Mouse (Mus musculus): ENCODE measurements at regions not wholly inside any gene's neighbourhood (a gene's known extent, or its start where the extent isn't known, plus 50 kb on each side); places are given as distances from the start of the nearest gene placed in this dataset.
A peak's percentile ranks its signal among the peaks of the same experiment; 100 is the strongest.

- DNase-seq: no peak
Observed at GRCm38 (mm10) chr8:26288163-26288562, 168.8 kb downstream of the Gm45692 start.

DNA sequence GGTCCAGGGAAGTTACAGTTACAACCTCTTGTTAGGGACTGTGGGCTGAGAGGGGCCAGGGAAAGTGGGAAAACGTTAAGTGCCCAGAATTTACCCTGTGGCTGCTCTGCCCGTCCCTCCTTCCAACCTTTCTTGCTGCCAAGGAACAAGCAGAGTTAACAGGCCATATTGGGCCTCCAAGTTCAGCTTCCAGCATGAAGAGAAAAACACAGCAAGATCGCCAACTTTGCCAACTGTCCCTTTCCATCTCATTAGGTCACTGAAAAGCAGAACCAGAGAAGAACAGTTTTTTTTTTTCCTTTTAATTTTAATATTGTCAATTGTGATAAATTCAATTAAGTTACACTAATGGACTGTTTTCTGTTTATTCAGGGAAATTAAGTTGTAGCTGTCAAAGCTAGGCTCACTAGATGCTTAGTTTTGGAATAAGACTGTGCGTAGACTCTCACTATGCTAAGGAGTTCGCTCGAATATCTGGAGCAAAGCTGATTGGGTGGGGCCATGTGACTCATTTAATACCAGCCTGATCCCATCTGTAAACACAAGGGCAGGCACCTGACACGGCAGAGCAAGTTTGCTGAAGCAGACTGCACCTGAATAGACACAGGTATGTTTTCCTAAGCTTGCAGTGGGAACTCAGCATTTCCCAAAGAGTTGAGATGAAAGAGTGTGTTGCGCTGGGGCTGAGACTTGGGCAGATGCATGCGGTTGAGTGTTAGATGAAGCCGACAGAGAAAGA is 178.9 kb downstream of the Gm45692 start:
- no peak for DNase-seq

GRCm38 (mm10) chr8:26300246-26300645 is 180.9 kb downstream of the Gm45692 start:
- DNase-seq: no peak

DNA sequence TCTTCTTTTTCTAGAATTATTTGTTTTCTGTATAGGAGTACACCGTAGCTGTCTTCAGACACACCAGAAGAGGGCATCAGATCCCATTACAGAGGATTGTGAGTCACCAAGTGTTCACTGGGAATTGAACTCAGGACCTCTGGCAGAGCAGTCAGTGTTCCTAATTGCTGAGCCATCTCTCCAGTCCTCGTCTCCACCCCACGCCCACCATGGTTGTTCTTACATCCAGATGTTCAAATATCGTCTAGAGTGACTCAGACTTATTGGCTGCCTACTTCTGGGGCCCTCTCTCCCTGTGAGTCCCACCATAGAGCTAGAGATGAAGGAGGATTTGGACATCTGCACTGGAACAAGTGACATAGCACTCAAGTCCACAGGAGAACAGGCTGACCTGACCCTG is 182.6 kb downstream of the Gm45692 start:
- no peak for DNase-seq

GRCm38 (mm10) chr8:26304566-26304965 is 185.2 kb downstream of the Gm45692 start:
- DNase-seq: no peak

DNA sequence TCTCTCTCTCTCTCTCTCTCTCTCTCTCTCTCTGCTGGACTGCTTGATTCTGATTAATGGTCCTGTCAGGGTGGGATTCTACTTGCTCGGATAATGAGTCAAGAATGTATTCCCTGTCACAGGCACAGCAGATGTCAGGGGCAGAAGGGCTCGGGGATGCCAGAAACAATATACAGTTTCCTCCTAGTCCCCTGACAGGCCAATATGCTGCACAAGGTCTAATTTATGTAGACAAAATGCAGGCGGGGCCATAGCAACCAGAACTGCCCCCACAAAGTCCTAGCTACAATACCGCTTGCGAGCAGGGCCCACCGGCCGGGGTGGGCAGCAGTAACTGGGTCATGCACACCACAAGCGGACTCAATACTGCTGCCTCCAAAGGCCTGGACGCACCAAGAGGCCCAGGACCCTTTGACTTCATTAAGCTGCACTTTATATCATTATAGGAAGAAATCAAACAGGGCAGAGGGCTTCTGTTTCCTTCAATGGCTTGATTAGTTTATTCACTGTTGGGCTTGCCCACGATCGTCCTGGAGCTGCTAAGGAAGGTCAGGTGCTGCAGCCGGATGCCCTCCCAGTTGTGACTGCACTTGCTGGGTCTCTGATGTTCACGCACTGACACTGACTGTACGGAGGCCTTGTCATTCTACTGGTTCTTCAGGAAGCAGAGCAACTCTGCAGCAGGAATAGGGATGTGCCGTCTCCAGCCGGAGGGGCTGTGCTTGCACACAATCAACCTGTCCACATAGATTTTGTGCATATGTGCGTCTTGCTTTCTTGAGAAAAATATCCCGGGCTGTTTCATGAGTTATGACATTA is 185.9 kb downstream of the Gm45692 start:
- DNase-seq: no peak

DNA sequence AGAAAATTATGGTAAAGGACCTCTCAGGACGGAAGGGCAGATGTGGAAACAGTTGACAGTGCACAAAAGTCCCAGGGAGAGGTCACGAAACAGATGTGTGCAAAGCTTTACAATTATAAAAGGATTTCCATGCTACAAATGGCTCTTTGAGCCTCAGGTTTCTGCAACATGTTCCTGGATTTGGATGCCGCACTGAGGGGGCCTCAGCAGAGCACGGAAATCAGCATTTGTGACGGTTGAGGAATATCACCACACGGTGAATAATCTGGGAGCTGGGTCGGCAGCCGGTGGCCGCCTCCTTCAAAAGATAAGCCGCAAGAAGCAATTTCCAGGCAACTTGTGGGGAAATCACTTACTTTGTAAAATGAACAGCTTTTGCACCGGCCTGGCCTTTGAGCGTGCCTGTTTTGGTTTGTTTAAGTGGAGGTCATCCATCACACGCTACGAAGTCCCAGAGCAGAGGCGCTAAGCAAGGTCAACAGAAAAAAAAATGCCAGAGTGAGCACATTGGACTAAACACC is 188.8 kb downstream of the Gm45692 start:
- no peak for DNase-seq

DNA sequence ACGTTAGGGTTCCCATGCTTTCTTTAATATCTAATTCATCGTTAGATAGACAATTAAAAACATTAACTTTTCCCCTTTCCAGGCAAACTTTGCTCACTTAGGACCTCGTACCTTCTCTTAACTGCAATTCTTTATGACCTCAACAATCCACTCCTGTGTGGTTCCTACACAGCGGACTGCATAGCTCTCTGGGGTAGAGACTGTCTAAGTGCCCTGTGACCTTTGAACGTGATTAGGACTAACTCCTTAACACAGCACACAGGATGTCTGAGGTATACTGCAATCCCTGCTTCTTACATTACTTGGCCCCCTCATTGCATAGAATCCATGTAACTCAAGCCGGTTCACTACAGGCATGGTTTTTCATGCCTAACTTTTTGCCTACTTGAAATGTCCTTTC is 190.4 kb downstream of the Gm45692 start:
- DNase-seq: no peak

DNA sequence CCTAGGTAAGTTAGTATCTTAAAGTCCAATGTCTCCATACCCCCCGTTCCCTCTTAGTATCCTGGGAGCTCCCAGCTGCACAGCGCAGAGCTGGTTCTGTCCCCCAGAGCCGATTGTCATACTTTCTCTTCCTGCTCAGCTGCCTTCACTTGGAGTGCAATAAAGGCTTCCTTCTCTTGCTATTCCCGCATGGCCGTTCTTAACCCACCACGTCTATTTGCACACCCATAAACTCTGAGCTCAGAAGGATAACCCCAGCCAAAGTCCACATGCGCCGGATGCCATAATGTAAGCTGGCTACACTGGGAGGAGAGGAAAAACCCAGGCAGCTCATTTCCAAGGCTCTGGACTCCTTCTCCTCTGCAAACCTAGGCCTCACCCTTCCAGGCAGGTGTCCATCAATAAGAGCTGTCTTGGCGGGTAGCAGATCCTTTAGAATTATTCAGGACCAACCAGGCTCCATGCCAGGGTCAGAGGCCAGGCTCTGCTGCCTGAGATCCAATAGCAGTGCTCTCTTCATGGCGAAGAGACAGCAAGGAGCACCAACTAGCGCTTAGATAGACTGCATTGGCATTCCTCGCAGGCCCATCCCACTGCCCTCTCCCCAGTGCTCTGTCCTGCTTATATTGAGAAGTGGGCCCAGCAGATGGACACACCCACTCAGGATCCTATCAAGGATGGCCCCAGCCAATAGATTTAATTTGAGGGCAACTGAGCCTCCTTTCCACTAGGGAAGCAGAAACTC is 204.4 kb downstream of the Gm45692 start:
- no peak for DNase-seq

- DNase-seq: no peak
Observed at GRCm38 (mm10) chr8:26324606-26325005, 205.3 kb downstream of the Gm45692 start.

GRCm38 (mm10) chr8:26329813-26330212 is 210.5 kb downstream of the Gm45692 start:
- DNase-seq: no peak

DNA sequence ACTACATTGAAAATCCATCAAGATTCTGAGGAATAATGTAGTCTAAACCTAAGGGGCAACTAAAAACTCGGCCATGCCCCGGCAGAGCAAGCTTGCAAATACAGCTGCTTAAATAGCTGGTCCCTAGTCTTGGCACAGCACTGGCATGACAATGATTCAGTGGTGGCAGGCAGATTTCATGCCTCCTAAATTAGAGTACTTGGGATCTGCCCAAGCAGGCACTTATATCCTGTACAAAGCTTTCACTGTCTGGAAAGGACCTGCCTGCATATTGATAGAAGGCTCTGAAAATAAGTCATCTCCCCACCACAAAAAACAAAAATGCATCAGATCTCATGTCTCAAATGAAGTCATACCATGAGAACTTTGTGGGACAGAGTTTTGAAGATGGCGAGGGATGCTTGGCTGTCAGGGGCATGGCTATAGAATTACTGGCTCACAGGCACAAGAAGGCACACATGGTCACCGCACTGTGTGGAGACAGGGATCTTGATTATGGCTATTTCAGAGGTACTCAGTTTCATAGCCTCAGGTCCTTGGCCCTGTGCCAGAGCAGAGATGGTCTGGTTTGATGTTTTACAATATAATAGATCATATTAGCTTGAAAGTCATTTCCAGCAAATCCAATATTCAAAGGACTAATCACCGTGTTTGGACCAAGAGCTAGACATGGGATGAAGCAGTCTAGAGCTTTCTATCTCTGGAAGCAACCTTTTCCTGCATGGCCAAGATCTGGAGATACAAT is 217.7 kb downstream of the Gm45692 start:
- DNase-seq: no peak

DNA sequence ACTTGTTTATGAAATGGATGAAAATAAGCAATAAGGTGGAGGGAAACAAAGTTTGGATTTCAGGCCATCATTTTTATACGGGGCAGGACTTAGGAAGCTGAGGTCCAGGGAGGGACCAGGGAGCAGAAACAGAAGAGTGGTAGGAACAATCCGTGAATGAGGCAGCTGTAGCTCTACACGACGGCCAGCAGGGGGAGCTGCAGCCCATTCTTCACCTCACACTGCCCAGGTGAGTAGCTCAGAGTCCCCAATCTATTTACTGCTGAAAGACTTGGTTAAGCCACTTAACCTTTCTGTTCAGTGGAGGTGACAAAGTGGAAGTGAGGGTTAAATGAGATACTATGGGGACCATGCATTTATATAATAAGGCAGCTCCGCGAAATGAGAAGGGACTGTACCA is 225.7 kb downstream of the Gm45692 start:
- DNase-seq: peak; percentile 58

DNA sequence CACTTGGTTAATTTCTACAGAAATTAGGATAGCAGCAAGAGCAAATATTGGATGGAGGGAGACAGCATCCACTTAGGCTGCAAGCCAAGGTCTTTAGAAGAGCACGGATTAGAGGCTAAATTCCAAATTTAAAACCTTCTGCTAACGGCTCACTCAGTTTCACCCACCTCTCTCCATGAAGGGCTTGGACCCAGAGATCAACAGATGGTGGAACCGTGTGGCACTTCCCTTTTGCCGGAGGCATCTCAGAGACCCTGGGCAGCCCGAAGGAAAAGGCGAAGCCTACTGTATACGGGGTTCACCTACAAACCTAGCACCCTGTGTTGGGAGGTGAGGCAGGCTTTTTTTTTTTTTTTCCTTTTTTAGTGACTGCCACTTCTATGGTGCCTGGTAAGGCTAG is 229.9 kb downstream of the Gm45692 start:
- no peak for DNase-seq

DNA sequence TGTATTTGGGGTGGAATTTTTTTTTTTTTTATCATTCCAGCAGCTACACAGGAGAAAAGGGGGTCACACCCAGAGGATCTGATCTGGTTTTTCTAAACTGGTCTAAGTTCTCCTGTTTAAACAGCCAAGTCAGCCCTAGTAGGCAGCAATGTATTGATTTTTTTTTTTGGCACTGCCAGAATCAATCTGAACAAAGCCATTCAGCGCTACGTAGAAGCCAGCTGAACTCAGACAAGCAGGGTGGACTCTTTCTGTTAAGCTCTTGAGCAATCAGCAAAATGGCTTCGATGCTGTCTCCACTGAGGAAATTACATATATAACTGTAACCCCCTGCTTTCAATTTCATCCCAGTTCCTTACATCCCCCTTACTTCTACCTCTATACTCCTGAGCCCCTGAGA is 230.5 kb downstream of the Gm45692 start:
- no peak for DNase-seq

- no peak for DNase-seq
Observed at GRCm38 (mm10) chr8:26350616-26351015, 231.3 kb downstream of the Gm45692 start.

DNA sequence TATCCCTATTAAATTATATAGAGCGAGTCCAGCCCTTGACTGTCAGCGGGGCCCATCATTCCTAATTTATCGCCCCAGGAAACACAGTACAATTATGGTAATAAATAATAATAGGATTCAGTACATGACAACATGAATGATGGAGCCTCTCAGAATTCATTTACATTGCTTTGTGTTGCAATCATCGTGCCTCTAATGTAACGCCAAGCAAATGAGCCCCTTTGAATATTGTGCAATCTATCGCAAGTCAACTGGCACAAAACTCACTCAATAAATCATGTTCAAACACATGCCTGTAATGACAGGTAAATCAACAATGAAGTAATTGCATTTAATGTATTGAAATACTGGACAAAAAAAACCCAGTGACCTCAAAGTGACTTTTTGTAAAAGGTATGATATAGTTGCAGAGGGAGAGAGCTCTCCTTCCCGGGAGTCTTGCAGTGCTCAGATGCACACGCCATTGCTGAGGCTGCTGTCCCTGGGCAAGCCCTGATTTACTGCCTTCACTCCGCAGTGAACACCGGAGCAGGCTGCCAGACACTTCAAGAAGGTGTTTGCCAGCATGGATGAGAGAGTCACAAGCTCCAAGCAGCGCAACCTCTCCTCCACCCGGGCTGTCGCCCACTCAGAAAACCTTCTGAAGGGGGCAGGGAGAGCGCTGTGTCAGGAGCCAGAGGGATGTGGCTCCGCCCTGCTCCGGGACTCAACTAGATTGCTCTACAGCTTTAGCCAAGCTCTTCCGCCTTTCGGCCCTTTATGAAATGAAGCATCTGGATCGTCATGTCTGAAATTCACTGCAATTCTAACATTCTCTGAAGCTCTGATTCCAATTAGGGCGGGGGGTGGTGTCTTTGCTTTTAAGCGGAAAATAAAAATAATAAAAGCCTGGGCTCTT is 232.6 kb downstream of the Gm45692 start:
- no peak for DNase-seq

DNA sequence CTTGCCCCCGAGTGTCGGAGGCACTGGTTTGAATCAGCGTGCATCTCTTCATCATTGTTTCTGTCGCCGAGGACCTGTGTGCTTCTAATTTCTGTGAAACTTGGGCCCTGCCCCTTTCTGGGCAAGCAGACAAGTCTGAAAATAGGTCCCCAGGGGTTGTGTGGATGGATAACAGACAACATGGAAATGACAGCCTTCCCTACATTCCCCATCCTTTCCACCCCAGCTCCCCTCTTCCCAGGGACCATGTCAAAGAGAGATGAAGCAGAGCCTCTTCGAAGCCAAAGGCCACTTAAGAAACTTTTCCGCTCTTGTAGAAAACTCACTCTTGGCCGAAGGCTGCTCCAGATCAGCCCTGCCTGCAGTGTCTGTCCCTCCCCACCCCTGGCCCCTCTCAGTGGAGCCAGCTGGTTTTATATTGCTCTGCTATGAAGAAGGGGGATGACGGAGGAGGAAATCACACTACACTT is 233.2 kb downstream of the Gm45692 start:
- DNase-seq: no peak

DNA sequence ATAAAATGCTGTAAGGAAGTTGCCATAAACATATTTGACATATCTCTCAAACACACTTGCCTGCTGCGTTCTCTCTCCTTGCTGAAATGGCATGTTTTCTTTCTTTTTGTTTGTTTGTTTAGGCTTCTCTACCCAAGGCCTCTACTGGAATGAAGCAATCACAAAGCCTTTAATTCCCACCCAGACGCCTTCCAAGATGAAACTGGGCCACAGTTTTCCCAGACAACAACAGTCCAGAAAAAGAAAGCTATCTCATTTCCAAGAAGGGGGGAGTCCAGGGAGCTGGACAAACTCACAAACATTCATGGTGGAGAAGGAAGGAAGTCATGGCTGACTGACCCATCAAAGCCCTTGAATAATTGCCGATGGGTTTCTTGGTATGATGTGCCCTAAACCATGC is 234.1 kb downstream of the Gm45692 start:
- DNase-seq: no peak

- DNase-seq: no peak
Observed at GRCm38 (mm10) chr8:26354516-26354915, 235.2 kb downstream of the Gm45692 start.

DNA sequence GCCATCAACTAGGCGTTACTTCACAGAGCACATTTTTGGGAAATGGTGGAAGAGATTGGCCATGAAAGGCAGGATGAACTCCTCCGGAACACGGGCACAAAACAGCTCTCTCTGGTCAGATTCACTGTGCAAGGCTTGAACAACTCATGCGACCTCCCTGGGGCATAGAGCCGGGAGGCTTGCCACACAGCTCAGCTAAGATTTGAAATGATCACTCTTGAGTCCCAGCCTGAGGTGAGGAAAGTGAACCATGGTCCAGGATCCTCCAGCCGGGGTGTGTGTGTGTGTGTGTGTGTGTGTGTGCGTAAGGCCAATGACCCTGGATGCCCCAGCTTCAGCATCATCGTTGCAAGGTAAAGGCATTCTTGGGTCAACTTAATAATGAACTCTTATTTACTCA is 237.5 kb downstream of the Gm45692 start:
- DNase-seq: no peak

All from thymus, postnatal 14 days (tissue).